11 mouse cellular contexts compared by ENCODE assay signal in genomic region chr9:89001541-89001940, GRCm38 (mm10). TPM values are rescaled to one million over a fixed set of nuclear protein-coding genes. Genes with fewer than 3 reads are reported as not detected.
"Had no signal": no experiment of that assay in that cellular context is flagged by ENCODE, and none has a peak within 500 bp of the region (broad histone marks: within the 10 kb centered on the region; RNA-seq: fewer than 3 reads in every experiment).

No protein-coding gene starts in this region.

RNA-seq across cellular contexts. Expression of gene Bcl2a1a, which starts 44.8 kb away (rescaled TPM):
- total RNA-seq: layer of hippocampus, adult 18-20 months; left cerebral cortex, postnatal 14 days; left cerebral cortex, postnatal 4 days; midbrain, postnatal 0 days had no signal
- polyA plus RNA-seq: kidney, embryonic 14.5 days; limb, embryonic 12.5 days; midbrain, embryonic 10.5 days; midbrain, embryonic 13.5 days; midbrain, postnatal 0 days; neural tube, embryonic 11.5 days; neural tube, embryonic 14.5 days; stomach, embryonic 14.5 days had no signal
